Mouse (Mus musculus) heart, embryonic 11.5 days (tissue): ENCODE results near the gene Lrpap1. TPM values are rescaled to one million over a fixed set of nuclear protein-coding genes. Genes with fewer than 3 reads are reported as not detected.

Experiments
- ATAC-seq: fragments of 200-750 bp; cut with Nextera tagmentation; replicated peaks from 2 replicates; pipeline ENCODE4 v1.8.0; 2017; ENCODE audit warnings: moderate library complexity; ENCODE audit not compliant: insufficient number of reproducible peaks, low FRiP score, low TSS enrichment
- H3K27ac ChIP-seq: fragments of 300-500 bp; sonication (generic); 2 replicates; pipeline ENCODE4 v1.5.1; 2014; ENCODE audit warnings: mild to moderate bottlenecking, low read depth, low read length
- H3K27me3 ChIP-seq: fragments of 300-500 bp; sonication (generic); 2 replicates; pipeline ENCODE4 v1.6.1; 2014; ENCODE audit warnings: mild to moderate bottlenecking, low read length, mixed read lengths; ENCODE audit not compliant: control insufficient read depth, insufficient read depth
- H3K36me3 ChIP-seq: fragments of 300-500 bp; sonication (generic); 2 replicates; pipeline ENCODE4 v1.6.1; 2014; ENCODE audit warnings: mild to moderate bottlenecking, low read length, moderate library complexity, mixed read lengths; ENCODE audit not compliant: control insufficient read depth, insufficient read depth
- H3K4me1 ChIP-seq: fragments of 300-500 bp; sonication (generic); 2 replicates; pipeline ENCODE4 v1.6.1; 2014; ENCODE audit warnings: low read length; ENCODE audit not compliant: control insufficient read depth, insufficient read depth
- H3K4me2 ChIP-seq: fragments of 300-500 bp; sonication (generic); 2 replicates; pipeline ENCODE4 v1.6.1; 2014; ENCODE audit warnings: mild to moderate bottlenecking, moderate library complexity
- H3K4me3 ChIP-seq: fragments of 300-500 bp; sonication (generic); 2 replicates; pipeline ENCODE4 v1.5.1; 2014; ENCODE audit warnings: low read depth, low read length
- H3K9ac ChIP-seq: fragments of 300-500 bp; sonication (generic); 2 replicates; pipeline ENCODE4 v1.6.1; 2014; ENCODE audit warnings: mild to moderate bottlenecking, low read depth, low read length, moderate library complexity
- H3K9me3 ChIP-seq: fragments of 300-500 bp; sonication (generic); replicated peaks from 2 replicates; pipeline ENCODE4 v1.6.1; 2016; ENCODE audit warnings: low read length; ENCODE audit not compliant: control insufficient read depth
- WGBS: fragments of 180-500 bp; shearing (Covaris S2); extraction: QIAGEN DNeasy Blood & Tissue Kit; methylation state at CpG from one replicate; pipeline ENCODE4 v1.1.7; 2014; ENCODE audit not compliant: insufficient replicate concordance; 5-methylcytosine and 5-hydroxymethylcytosine counted together
- polyA plus RNA-seq: library from polyadenylated mRNA; unstranded; fragments of >200 nt; fragmentation: Nextera tagmentation; extraction: Ambion mirVana; gene quantifications from 2 replicates; pipeline ENCODE4 v1.2.1, GENCODE M21; 2014

The Lrpap1 gene
- polyA plus RNA-seq, 1 experiment from 2014 or later = 130 TPM

DNA sequence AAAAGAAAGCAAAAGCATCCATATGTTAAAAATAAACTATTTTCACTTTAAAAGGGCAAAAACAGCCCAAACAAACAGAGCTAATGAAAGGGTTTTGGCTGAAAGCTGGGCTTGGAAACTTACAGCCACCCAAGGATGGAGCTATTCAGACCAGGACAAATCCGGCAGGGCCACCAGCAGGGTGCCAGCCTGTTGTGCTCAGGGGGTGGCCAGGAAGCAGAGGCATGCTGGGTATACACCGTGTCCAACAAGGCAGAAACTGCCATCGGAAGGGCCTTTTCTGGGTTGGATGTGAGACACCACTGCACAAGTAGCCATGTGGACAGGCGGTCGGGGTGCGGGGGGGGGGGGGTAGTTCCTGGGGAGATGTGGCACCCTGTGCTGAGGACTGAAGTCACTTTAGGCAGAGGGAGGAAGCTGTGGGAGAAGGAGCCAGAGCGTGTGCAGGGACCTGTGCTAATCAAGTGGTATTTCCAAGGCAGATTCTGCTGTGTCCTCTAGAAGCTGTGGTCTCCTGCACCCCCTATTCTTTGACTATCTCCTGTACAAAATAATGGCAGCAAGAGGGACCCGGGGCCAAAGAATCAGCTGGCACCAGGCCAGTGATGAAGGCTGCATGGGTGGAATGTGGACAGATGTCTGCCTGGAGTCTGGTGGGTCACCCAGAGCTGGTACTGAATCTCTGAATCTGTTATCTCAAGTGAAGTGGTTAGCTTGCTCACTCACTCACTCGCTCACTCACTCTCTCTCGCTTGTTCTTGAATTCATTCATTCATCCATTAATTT lies 38.1 kb upstream of the Lrpap1 start:
- H3K4me1 ChIP-seq = peaks cover 22% of the 10 kb centered on the region
- no peak overlapping the region for H3K4me2 ChIP-seq
- H3K4me3 ChIP-seq = no peak overlapping the region
- no peak overlapping the region for H3K27ac ChIP-seq
- no peak for ATAC-seq
- 0 out of 2 replicates have a peak overlapping the region, but pooled peaks have one; percentile 16 for H3K9ac ChIP-seq
- H3K9me3 ChIP-seq = no peaks in the 10 kb centered on the region
- peaks cover 2% of the 10 kb centered on the region; the same call in 1 of the 2 replicates for H3K27me3 ChIP-seq
- no peaks in the 10 kb centered on the region for H3K36me3 ChIP-seq
- 40% methylated on average over 10 of the region's 10 CpGs for WGBS

DNA sequence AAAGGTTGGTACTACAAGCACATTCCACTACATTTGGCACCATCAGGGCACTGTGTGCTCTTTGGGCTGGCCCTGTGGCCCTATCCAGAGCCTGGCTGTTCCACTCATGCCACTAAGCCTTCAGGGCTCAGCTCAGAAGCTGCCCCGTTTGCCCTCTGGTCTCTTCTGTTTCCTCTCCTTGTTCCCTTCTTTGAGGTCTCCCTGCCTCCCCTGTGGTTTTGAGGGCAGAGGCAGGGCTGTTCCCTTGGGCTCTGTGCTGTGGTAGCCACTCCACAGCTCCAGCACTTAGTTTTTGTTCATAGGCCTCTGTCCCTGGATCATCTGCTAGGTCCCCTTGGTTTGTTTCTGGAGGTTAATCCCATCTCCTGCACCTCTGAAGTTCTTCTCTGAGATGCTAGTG lies 37.3 kb upstream of the Lrpap1 start:
- Histone ChIP-seq H3K27ac (no peak overlapping the region), H3K4me3 (no peak overlapping the region), H3K27me3 (peaks cover 2% of the 10 kb centered on the region; the same call in 1 of the 2 replicates), H3K36me3 (no peaks in the 10 kb centered on the region), H3K9me3 (no peaks in the 10 kb centered on the region), H3K4me1 (peaks cover 30% of the 10 kb centered on the region), H3K9ac (no peak overlapping the region), H3K4me2 (no peak overlapping the region)
- 42% methylated on average over 1 of the region's 1 CpGs for whole genome bisulfite sequencing
- ATAC-seq = no peak

DNA sequence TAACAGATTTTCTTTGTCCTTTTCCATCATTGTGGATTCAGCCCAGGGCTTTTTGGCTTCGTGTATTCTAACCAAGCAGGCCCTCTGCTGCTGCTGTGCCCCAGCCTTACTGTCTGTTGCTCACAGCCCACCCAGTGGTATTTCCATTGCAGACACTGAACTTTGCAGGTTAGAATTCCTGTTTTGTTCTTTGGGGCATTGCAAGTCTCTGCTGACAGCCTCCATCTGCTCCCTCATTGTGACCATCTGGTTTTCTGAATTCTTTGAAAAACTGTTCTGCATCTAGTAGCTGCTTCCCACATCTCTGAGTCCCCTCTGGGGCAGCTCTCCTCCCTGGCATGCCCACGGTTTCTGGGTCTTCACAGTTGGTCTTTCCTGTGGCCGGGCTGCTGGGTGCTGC lies 35.8 kb upstream of the Lrpap1 start:
- H3K4me1 ChIP-seq = peaks cover 19% of the 10 kb centered on the region
- 54% methylated on average over 3 of the region's 3 CpGs for WGBS

DNA sequence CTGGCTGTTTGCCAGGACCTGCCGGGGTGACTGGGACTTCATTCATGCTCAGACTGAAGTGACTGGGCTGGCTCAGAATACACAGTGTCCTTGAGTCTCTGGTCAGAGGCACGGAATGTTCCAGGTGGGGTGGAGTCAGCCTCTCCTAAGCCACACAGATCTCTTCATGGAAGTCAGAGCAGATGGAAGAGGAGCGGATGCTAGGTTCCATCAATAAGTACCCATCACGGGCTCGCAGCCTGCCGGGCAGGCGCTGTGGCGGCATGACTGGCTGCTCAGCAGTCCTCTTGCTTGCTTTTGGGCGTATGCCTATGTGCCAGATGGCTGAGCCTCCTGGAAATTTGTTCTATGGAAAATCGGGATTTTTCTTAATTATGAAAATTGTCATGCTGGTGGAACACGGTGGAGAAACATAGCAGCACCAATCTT lies 32.6 kb upstream of the Lrpap1 start:
- H3K4me3 ChIP-seq = no peak overlapping the region
- no peak overlapping the region for H3K27ac ChIP-seq
- 0 out of 2 replicates have a peak overlapping the region, but pooled peaks have one; percentile 28 for H3K9ac ChIP-seq
- no peak; the same call in 1 of the 2 replicates for ATAC-seq
- H3K4me2 ChIP-seq = no peak overlapping the region
- WGBS = 70% methylated on average over 11 of the region's 11 CpGs
- no peaks in the 10 kb centered on the region for H3K36me3 ChIP-seq
- no peaks in the 10 kb centered on the region for H3K9me3 ChIP-seq
- peaks cover 13% of the 10 kb centered on the region for H3K4me1 ChIP-seq
- peaks cover 2% of the 10 kb centered on the region; the same call in 1 of the 2 replicates for H3K27me3 ChIP-seq

More for the DNA sequence above, 35.8 kb upstream of the Lrpap1 start:
- no peak overlapping the region for H3K4me3 ChIP-seq
- H3K9me3 ChIP-seq = no peaks in the 10 kb centered on the region
- ATAC-seq = no peak
- H3K9ac ChIP-seq = no peak overlapping the region
- H3K4me2 ChIP-seq = no peak overlapping the region
- no peaks in the 10 kb centered on the region for H3K36me3 ChIP-seq
- peaks cover 2% of the 10 kb centered on the region; the same call in 1 of the 2 replicates for H3K27me3 ChIP-seq
- no peak overlapping the region for H3K27ac ChIP-seq

DNA sequence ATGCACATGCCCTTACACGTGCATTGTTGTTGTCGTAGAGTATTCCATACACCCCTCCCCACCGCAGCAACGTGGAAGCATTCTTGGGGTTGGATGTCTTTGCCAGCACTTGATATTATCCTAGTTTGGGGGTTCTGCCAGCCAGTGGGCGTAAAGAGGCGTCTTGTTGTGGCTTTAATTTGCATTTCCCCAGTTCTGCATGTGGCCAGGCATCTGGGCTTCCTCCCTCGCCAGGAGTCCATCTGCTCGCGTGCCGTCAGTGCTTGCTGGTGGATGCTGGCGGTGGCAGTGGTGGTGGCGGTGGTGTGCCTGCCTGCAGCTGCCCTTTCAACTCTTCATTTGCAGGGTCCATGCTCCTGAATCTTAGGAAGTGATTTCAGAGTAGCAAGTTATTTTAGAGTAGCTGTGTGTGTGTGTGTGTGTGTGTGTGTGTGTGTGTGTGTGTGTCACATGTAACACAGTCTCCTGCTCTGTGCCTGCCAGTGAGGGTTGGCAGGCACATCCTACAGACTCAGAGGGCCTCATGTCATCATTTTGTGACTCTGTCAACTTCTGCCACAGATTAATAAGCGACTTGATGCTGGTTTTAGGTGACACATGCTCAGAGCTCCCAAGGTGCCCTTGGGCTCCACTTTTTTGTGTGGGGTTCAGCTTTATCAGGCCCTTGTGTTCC lies 32.1 kb upstream of the Lrpap1 start:
- peaks cover 13% of the 10 kb centered on the region for H3K4me1 ChIP-seq
- no peaks in the 10 kb centered on the region for H3K36me3 ChIP-seq
- ATAC-seq = no peak
- no peaks in the 10 kb centered on the region for H3K9me3 ChIP-seq
- H3K4me3 ChIP-seq = no peak overlapping the region
- peaks cover 2% of the 10 kb centered on the region; the same call in 1 of the 2 replicates for H3K27me3 ChIP-seq
- H3K27ac ChIP-seq = peak overlapping the region; percentile 35; the same call in 1 of the 2 replicates
- no peak overlapping the region for H3K4me2 ChIP-seq
- 67% methylated on average over 13 of the region's 13 CpGs for WGBS
- H3K9ac ChIP-seq = peak overlapping the region; percentile 34; the same call in 1 of the 2 replicates

DNA sequence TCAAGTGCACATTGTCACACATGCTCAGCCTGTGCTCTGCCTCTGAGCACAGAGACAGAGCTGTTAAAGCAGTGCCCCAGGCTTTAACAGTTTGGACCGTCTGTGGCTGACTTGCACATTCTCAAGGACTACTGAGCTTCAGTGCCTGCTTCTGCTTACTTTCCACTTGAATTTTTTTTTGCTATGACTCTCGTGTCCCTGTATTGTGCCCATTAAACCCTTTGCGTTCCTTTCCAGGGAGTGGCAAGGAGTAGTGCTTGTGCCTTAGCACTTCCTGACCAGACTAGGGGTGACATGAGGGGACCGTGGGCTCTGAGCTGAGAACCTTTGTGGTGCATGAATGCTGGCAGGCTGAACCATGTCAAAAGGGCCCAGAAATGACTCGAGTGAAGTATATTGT lies 30.3 kb upstream of the Lrpap1 start:
- Histone ChIP-seq H3K4me2 (no peak overlapping the region), H3K9ac (no peak overlapping the region), H3K27me3 (peaks cover 2% of the 10 kb centered on the region; the same call in 1 of the 2 replicates), H3K4me1 (peaks cover 15% of the 10 kb centered on the region), H3K36me3 (no peaks in the 10 kb centered on the region), H3K9me3 (no peaks in the 10 kb centered on the region), H3K27ac (no peak overlapping the region), H3K4me3 (no peak overlapping the region)
- WGBS = 56% methylated on average over 5 of the region's 5 CpGs
- ATAC-seq = no peak

DNA sequence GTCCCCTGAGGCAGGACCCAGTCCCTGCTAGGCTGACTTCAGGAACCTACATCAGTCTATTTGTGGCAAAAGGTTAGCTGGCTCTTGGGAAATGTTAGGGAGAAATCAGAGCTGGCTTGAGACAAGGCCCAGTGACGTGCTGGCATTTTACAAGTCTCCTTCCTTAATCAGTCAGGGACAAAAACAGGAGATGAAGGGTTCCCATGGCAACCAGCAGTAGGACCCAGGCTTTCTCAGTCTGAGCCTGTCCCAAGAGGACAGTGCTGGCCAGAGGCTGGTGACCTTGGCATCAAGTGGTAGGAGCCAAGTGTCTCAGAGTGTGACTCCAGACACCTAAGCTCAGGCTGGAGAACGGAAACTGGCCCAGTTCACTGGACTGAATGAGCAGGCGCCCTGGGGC lies 28.7 kb upstream of the Lrpap1 start:
- Histone ChIP-seq H3K4me3 (no peak overlapping the region), H3K9me3 (no peaks in the 10 kb centered on the region), H3K9ac (no peak overlapping the region), H3K27ac (no peak overlapping the region), H3K4me1 (peaks cover 14% of the 10 kb centered on the region), H3K36me3 (no peaks in the 10 kb centered on the region), H3K4me2 (no peak overlapping the region), H3K27me3 (no peaks in the 10 kb centered on the region; the same call in 1 of the 2 replicates)
- WGBS = 69% methylated on average over 3 of the region's 3 CpGs
- no peak for ATAC-seq

DNA sequence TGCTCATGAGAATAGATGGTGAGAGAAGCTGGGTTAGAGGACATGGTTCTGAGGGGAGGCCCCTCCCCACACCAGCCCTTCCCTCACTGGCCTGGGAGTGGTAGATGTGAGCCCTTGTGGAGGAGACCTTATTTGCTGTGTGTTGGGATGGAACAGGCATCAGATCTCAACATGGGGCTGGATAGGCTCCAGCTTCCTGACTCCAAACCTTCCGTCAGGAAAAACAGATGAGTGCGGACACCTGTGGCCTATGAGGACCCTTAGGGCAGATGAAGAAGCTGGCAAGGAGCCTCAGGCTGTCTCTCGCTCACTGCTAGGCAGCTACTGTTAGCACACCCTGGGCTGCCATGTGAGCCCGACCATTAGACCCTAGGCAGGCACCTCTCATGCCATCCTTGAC lies 27.9 kb upstream of the Lrpap1 start:
- ATAC-seq = no peak

More for the DNA sequence above, 27.9 kb upstream of the Lrpap1 start:
- Histone ChIP-seq H3K4me1 (peaks cover 9% of the 10 kb centered on the region; the same call in 1 of the 2 replicates), H3K36me3 (no peaks in the 10 kb centered on the region), H3K9me3 (no peaks in the 10 kb centered on the region), H3K27ac (no peak overlapping the region), H3K4me3 (no peak overlapping the region), H3K4me2 (no peak overlapping the region), H3K27me3 (peaks cover under 1% of the 10 kb centered on the region), H3K9ac (no peak overlapping the region)
- 86% methylated on average over 4 of the region's 4 CpGs for WGBS
